Mouse (Mus musculus): ENCODE measurements around the gene B4galt4.

Gene B4galt4

GRCm38 (mm10) chr16:38729139-38729538 is 12.9 kb upstream of the B4galt4 start:
- no peak for DNase-seq

DNA sequence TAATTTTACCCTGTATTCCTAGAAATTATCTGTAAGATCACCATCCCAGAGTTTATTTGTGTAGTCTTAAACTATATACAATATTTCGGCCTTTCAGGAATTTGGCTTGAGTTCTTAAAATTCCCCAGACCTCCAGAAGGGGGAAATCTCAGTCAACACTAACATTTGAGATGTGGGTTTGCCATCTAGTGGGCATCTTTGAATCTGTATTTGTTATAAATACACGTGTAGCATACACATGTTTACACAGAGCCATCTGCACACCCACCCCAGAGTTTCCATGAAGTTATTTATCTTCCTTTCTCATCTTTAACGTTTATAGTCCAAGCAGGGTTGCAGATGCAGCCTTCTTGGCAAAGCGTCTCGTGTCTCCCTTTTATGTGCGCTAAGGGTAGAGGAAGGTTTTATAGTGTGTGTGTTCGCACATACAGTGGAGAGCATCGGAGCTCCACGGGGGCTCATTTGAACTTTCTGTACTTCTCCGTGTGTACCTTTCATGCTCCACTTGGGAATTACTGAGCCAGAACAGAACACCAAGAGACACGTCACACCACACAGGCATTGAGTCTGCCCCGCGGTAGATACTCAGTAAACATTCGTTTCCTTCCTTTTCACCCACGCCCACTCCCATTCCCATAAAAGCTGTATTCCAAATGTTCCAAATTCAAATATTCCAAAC is 12.3 kb upstream of the B4galt4 start:
- no peak for DNase-seq

GRCm38 (mm10) chr16:38730921-38731320 is 11.1 kb upstream of the B4galt4 start:
- no peak for DNase-seq

GRCm38 (mm10) chr16:38741204-38741903 is 710 bp upstream of the B4galt4 start:
- no peak for DNase-seq

DNA sequence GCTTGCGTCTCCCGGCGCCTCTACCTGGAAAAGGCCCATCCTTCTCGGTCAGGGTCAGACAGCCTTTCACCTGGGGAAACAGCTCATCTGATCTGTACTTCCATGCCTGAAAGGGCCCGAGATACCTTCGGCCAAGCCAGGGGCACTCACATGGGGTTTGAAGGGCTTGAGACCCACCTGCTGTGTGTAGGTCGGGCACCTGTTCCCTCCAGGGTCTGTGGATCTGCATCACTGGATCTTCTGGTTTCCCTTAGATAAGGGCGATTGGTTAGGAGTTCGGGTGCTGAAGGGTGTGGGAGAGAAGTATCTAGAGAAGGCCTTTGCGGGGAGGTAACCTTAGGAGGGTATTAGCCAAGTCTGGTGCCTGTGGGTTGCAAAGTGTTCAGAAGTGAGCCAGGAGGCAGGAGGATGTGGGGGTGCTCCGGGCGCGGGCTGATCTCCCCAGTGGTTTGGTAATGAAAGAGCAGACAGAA is 631 bp downstream of the B4galt4 start:
- peak in 1 of 2 experiments; percentile 51 for DNase-seq

- DNase-seq, result no peak
These were observed 2.0 kb downstream of the B4galt4 start for GRCm38 (mm10) chr16:38743941-38744673.

GRCm38 (mm10) chr16:38750803-38751202 is 8.7 kb downstream of the B4galt4 start:
- no peak for DNase-seq

DNA sequence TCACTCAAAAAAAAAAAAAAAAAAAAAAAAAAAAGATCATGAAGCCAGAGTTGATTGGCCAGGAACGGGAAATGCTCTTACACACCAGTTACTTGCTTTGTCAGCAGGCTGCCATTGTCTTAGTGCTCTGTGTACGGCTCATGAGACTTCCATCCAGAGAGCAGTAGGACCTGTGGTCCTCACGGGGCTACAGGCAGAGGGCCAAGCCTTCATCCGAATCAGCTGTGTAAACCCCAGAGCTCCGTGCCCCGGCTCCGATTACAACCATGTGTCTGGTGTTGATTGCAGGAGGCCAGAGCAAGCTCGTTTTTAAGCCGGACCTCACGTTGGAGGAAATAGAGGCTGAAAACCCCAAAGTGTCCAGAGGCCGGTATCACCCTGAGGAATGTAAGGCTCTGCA is 11.6 kb downstream of the B4galt4 start:
- DNase-seq, result no peak

DNA sequence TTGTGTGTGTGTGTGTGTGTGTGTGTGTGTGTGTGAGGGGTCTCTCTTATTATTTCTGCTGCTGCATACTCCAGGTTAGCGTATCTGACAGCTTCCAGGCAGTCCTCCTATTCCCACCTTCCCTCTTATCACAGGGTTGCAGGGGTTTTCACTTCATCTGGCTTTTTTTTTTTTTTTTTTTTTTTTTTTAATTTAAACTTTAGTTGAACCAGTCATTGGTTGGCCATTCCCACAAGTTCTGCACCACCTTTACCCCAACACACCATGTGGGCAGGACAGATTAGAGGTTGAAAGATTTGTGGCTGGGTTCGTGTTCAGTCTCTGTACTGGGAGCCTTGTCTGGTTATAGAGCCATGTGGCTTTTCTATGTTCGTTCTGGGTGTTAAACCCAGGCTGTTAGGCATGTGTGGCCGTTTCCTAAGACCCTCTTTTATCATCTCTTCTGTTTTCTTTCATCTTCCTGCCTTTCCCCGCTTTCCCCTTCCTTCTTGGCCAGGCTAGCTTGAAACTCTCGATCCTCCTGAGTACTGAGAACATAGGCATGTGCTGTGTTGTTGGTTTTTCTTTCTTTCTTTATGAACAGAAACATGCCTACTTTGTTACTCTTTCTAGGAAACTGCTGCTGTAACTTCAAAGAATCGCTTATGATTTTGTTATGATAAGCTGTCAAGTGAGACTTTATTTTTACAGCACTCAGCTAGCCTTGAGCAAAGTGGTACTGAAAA is 13.6 kb downstream of the B4galt4 start:
- no peak for DNase-seq

DNA sequence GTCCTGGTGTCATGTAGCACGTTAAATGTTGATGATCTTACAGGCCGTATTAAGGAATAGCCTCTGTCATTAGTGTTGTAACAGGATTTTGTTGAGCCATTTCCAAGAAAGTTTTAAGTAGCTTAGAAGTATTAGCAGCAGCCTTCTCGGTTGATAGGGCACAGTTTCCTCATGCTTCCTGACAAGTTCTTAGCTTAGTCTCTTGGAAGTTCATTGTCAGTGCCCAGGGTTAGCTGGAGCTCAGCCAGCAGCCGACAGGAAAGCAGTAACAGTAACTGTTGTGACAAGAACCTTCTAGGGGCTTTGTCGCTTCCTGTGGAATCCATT is 14.1 kb downstream of the B4galt4 start:
- DNase-seq, result no peak

DNA sequence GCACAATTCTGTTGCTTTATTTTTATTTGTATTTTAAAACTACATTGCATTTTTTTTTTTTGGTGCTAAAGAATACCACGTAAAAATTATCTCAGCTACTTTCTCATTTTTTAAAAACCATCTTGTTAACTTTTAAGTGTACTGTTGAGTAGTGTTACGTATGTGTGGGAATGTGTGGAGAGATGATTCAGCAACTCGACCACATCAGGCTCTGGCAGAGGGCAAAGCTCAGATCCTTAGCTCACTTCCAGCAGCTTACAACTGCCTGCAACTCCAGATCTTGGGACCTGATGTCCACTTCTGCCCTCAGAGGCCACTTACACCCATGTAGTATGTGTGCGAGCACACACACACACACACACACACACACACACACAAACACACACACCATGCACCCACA is 14.5 kb downstream of the B4galt4 start:
- DNase-seq, result no peak

GRCm38 (mm10) chr16:38757626-38758025 is 15.6 kb downstream of the B4galt4 start:
- DNase-seq, result no peak

DNA sequence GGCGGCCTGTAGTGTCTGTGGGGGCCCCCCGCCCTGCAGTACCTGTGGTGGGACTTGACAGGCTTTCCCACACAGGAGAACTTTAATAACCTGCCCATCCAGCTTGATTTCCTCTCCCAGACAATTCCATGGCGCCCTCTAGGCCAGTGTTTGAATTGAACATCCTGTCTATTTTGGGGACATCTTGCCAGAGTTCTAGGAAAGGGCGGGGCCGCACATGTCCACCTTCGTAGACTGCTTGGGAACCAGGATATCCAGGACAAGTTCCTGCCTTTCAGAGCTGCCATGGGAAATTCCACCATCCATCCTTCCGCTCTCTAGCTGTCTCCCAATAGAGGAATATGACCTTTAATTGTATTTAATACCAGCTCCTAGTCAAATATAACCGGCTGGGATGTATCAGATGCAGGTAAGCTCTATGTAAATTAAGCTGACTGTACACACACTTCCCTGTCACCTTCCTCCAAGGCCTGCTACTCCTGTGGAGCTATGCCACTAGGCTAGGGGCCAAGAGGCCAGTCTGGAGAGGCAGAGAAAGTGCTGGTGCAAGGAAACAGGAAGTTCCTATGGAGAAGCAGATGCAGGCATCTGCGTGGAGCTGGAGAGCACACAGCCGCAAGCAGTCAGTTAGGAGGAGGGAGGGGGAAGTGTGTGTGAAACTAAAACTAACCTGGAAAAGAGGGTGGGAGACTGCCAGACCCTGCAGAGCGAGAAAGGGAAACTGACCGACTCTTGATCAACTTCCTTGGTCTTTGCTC is 16.2 kb downstream of the B4galt4 start:
- DNase-seq, result no peak

- DNase-seq, result no peak
These were observed 18.2 kb downstream of the B4galt4 start for GRCm38 (mm10) chr16:38760239-38760638.

- DNase-seq, result no peak
These were observed 18.8 kb downstream of the B4galt4 start for GRCm38 (mm10) chr16:38760834-38761375.

DNA sequence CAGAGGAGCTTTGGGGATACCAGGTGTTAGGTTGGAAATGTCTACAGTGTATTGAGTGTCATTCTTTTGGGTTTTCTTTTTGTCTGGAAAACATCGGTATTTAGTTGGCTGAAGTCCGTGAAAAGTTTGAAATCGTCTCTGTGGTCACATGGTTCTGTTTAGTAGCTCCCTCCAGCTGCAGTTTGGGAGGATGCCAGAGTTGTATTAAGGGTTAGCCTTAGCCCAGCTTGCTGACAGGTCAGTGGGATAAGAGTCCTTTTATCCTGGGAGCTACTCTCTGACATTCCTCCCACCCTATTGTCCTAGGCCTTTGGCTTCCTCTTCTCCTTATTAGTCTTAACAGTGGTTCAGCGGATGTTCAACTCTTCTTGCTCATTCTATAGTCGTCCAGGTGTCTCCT is 19.9 kb downstream of the B4galt4 start:
- DNase-seq, result no peak

DNA sequence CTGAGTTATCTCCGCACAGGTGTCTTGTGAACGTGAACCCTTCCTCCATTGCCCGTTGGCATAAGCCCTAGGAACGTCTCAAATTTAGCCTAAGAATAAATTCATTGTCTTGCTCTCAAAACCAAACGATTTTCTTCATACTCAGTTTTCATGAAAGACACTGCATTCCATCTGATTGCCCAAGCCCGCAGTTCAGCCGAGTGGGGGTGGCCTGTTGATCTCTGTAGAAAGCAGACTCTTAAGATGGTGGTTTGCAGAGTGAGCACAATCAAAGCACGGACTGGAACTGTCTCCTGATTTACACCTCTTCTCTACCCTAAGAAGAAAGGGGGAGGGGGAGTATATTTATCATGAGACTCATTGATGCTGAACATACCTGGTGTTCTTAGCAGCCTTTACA is 20.3 kb downstream of the B4galt4 start:
- no peak for DNase-seq

DNA sequence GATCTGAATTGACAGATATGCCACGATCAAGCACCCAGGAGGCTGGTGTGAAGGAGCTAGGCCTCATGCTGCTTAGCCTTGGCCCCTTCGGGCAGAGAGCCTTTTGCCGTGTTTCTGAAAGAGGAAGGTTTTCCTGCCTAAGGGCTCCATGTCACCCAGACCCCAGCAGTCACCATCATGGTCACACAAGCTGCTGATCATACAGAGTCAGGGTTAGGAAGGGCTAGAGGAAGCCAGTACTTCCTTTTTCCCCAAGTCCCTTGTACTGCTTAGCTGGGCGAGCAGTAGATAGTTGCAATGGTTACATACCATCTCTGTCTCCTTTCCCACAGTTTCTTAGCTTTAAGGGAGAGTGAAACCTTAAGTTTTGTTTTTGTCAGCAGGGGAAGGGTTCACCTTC is 21.4 kb downstream of the B4galt4 start:
- no peak for DNase-seq

GRCm38 (mm10) chr16:38766671-38767070 is 24.6 kb downstream of the B4galt4 start:
- DNase-seq, result no peak

DNA sequence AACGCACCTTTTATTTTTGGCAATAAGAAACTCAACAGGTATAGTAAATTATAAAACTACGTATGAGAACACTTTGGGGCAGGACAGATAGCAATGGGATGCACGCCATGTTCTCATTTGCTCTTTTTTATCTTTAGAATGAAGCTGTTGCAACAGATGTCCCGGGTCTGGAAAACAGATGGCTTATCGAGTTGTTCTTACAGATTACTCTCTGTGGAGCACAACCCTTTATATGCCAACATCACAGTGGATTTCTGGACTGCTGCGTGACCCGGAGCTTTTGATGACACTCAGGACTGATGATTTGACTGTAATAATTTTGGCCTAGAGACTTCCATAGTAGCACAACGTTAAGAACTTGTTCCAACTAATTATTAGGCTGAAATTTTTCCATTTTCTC is 25.7 kb downstream of the B4galt4 start:
- DNase-seq, result no peak

GRCm38 (mm10) chr16:38768386-38768785 is 26.3 kb downstream of the B4galt4 start:
- no peak for DNase-seq

DNA sequence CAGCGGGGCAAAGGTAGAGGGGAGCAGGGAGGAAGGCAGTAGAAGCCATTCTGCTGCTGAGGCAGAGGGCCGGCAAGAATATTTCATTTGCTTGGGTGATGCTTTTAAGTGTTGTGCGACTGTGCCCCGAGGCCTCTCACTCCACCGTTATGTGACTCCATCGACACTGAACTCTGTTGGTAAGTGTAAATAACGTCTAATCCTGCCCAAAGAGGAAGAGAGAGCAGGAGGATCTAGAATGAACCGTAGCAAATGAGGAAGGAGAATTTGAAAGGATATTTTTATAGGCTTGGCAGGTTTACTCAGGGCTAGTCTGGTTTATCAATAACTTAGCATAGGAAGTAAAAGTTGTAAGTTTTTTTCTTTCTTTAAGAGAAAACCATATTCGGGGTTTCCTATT is 27.5 kb downstream of the B4galt4 start:
- no peak for DNase-seq
